Mouse (Mus musculus): Measurements from ENCODE around the gene Ttc23l.
A peak's percentile ranks its signal among the peaks of the same experiment; 100 is the strongest.
"Not testable (repeated sequence)": the region's sequence is repeated elsewhere in the genome, so short reads cannot be mapped to it uniquely, and the experiment has no call there.

Ttc23l gene

DNA sequence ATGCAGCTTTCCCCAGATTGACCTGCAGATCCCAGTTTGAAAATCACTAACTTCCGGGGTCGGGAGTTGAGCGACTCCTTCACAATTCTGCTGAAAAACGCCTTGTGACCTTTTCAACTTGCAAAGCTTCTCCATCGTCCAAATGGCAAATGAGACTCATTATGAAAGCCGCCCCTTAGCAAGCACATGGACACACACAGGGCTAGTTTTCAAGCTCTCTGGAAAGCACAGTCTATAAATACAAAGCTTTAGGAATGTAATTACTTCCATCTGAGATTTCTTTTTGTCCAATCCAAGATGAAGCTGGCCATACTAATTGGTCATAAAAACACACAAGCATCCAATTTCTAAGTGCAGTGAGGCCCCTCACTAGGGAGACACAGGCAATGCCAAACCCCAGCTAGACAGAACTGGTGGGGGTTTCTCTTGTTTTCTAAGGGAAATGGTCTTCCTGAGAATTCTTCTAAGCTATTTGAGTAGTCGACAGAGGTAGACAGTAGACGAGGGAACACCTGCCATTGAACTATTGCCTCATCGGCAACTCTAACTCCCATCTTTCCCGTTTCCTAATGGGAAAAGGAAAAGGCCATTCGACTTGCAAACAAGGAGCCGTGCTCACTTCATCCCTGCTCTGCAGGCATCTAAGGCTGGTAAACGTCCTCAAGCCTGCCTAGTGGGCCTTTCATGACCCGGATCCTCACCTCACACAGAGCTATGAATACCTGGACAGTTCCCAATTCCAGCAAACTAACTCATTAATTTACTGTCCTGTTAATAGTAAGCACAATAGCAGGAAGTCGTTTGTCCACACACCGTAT, 18.0 kb downstream of the Ttc23l start:
- Histone ChIP-seq H3K36me3 (ENCODE audit: insufficient read depth, low read length) (no peaks in the 10 kb centered on the region), H3K27me3 (ENCODE audit: insufficient read depth, low read length) (no peaks in the 10 kb centered on the region), H3K9me3 (ENCODE audit: low read length) (no peaks in the 10 kb centered on the region), H3K4me3 (replicated peaks; ENCODE audit: low read length) (no peak overlapping the region), H3K4me1 (replicated peaks; ENCODE audit: low read depth, low read length) (no peaks in the 10 kb centered on the region)
- TF ChIP-seq CTCF (conservative IDR thresholded peaks at IDR 0.05; ENCODE audit: low read length) (no peak), POU5F1 (IDR thresholded peaks at IDR 0.05; ENCODE audit: borderline replicate concordance, low read length) (no peak), NANOG (IDR thresholded peaks at IDR 0.05; ENCODE audit: borderline replicate concordance, low read length) (no peak)

- Histone ChIP-seq H3K4me3 (replicated peaks; ENCODE audit: low read length) (no peak overlapping the region), H3K9me3 (ENCODE audit: low read length) (no peaks in the 10 kb centered on the region), H3K27me3 (ENCODE audit: insufficient read depth, low read length) (no peaks in the 10 kb centered on the region), H3K4me1 (replicated peaks; ENCODE audit: low read depth, low read length) (no peaks in the 10 kb centered on the region), H3K36me3 (ENCODE audit: insufficient read depth, low read length) (no peaks in the 10 kb centered on the region)
- TF ChIP-seq POU5F1 (IDR thresholded peaks at IDR 0.05; ENCODE audit: borderline replicate concordance, low read length) = no peak
- TF ChIP-seq CTCF (conservative IDR thresholded peaks at IDR 0.05; ENCODE audit: low read length) = no peak
- TF ChIP-seq NANOG (IDR thresholded peaks at IDR 0.05; ENCODE audit: borderline replicate concordance, low read length) = no peak
Measured at GRCm38 (mm10) chr15:10535969-10536368, 22.5 kb downstream of the Ttc23l start.

- Histone ChIP-seq H3K36me3 (ENCODE audit: insufficient read depth, low read length) (no peaks in the 10 kb centered on the region), H3K4me1 (replicated peaks; ENCODE audit: low read depth, low read length) (no peaks in the 10 kb centered on the region), H3K4me3 (replicated peaks; ENCODE audit: low read length) (no peak overlapping the region), H3K27me3 (ENCODE audit: insufficient read depth, low read length) (no peaks in the 10 kb centered on the region), H3K9me3 (ENCODE audit: low read length) (no peaks in the 10 kb centered on the region)
- TF ChIP-seq CTCF (conservative IDR thresholded peaks at IDR 0.05; ENCODE audit: low read length) (no peak), POU5F1 (IDR thresholded peaks at IDR 0.05; ENCODE audit: borderline replicate concordance, low read length) (no peak), NANOG (IDR thresholded peaks at IDR 0.05; ENCODE audit: borderline replicate concordance, low read length) (no peak)
Measured at GRCm38 (mm10) chr15:10534591-10534990, 23.9 kb downstream of the Ttc23l start.

- H3K9me3 ChIP-seq (ENCODE audit: low read length); H3K4me3 ChIP-seq (replicated peaks; ENCODE audit: low read length); H3K27me3 ChIP-seq (ENCODE audit: insufficient read depth, low read length); H3K36me3 ChIP-seq (ENCODE audit: insufficient read depth, low read length); H3K4me1 ChIP-seq (replicated peaks; ENCODE audit: low read depth, low read length): not testable (repeated sequence)
Measured at GRCm38 (mm10) chr15:10533361-10533760, 25.1 kb downstream of the Ttc23l start.

DNA sequence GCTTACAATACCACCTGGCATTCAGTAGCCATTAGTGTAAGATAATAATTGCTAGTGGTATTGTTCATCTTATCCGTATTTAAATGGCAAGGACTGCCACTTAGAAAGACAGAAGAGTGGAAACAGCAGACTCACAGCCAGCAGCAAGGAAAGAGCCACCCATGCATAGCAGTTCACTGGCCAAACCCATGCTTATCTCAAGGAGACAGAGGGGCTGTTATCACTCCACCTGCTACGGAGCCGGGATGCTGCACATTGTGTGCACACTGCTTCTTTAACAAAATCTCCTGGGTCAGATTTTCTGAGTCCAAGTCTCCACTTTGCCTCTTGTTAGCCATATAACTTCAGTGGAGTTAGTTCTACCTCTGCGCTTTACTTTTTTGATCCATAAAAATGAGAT, 27.1 kb downstream of the Ttc23l start:
- no peaks in the 10 kb centered on the region for H3K9me3 ChIP-seq (ENCODE audit: low read length)
- H3K4me3 ChIP-seq (replicated peaks; ENCODE audit: low read length) = no peak overlapping the region
- H3K27me3 ChIP-seq (ENCODE audit: insufficient read depth, low read length) = no peaks in the 10 kb centered on the region
- H3K4me1 ChIP-seq (replicated peaks; ENCODE audit: low read depth, low read length) = no peaks in the 10 kb centered on the region
- TF ChIP-seq CTCF (conservative IDR thresholded peaks at IDR 0.05; ENCODE audit: low read length) (no peak), NANOG (IDR thresholded peaks at IDR 0.05; ENCODE audit: borderline replicate concordance, low read length) (no peak), POU5F1 (IDR thresholded peaks at IDR 0.05; ENCODE audit: borderline replicate concordance, low read length) (no peak)
- no peaks in the 10 kb centered on the region for H3K36me3 ChIP-seq (ENCODE audit: insufficient read depth, low read length)

GRCm38 (mm10) chr15:10525896-10526295, 32.6 kb downstream of the Ttc23l start:
- Histone ChIP-seq H3K4me3 (replicated peaks; ENCODE audit: low read length) (no peak overlapping the region), H3K9me3 (ENCODE audit: low read length) (no peaks in the 10 kb centered on the region), H3K27me3 (ENCODE audit: insufficient read depth, low read length) (no peaks in the 10 kb centered on the region), H3K36me3 (ENCODE audit: insufficient read depth, low read length) (no peaks in the 10 kb centered on the region), H3K4me1 (replicated peaks; ENCODE audit: low read depth, low read length) (no peaks in the 10 kb centered on the region)
- TF ChIP-seq CTCF (conservative IDR thresholded peaks at IDR 0.05; ENCODE audit: low read length) (no peak), NANOG (IDR thresholded peaks at IDR 0.05; ENCODE audit: borderline replicate concordance, low read length) (no peak), POU5F1 (IDR thresholded peaks at IDR 0.05; ENCODE audit: borderline replicate concordance, low read length) (no peak)

GRCm38 (mm10) chr15:10515166-10515565, 43.3 kb downstream of the Ttc23l start:
- peak; percentile 24; the same call in 1 of the 2 replicates for TF ChIP-seq NANOG (IDR thresholded peaks at IDR 0.05; ENCODE audit: borderline replicate concordance, low read length)
- no peak for TF ChIP-seq CTCF (conservative IDR thresholded peaks at IDR 0.05; ENCODE audit: low read length)
- no peak for TF ChIP-seq POU5F1 (IDR thresholded peaks at IDR 0.05; ENCODE audit: borderline replicate concordance, low read length)
- Histone ChIP-seq H3K4me1 (replicated peaks; ENCODE audit: low read depth, low read length) (0 out of 2 replicates have a peak, but pooled peaks cover 4% of the 10 kb centered on the region), H3K36me3 (ENCODE audit: insufficient read depth, low read length) (no peaks in the 10 kb centered on the region), H3K27me3 (ENCODE audit: insufficient read depth, low read length) (no peaks in the 10 kb centered on the region), H3K9me3 (ENCODE audit: low read length) (peaks cover 26% of the 10 kb centered on the region), H3K4me3 (replicated peaks; ENCODE audit: low read length) (no peak overlapping the region)

DNA sequence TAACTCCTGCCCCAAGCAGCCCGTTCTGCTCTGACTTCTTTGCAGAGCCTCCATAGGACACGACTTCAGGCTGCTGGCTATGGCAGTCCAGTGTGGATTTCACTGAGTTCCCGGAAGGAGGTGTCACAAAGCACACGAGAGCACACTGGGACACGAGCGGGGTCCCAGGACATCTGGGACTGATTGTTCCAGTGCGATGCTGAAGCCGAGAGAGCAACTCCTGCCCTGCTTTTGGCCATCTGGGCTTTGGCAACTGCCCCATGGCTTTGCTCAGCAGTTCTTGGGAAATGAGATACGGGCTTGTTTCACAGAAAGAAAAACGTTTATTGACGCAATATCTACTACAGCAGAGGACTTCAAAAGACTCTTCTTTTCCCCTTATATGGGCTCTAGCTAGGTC, 52.4 kb downstream of the Ttc23l start:
- no peaks in the 10 kb centered on the region for H3K27me3 ChIP-seq (ENCODE audit: insufficient read depth, low read length)
- peaks cover 10% of the 10 kb centered on the region for H3K9me3 ChIP-seq (ENCODE audit: low read length)
- no peaks in the 10 kb centered on the region for H3K36me3 ChIP-seq (ENCODE audit: insufficient read depth, low read length)
- H3K4me1 ChIP-seq (replicated peaks; ENCODE audit: low read depth, low read length) = no peaks in the 10 kb centered on the region
- H3K4me3 ChIP-seq (replicated peaks; ENCODE audit: low read length) = no peak overlapping the region
- no peak for TF ChIP-seq NANOG (IDR thresholded peaks at IDR 0.05; ENCODE audit: borderline replicate concordance, low read length)
- TF ChIP-seq POU5F1 (IDR thresholded peaks at IDR 0.05; ENCODE audit: borderline replicate concordance, low read length) = no peak
- no peak for TF ChIP-seq CTCF (conservative IDR thresholded peaks at IDR 0.05; ENCODE audit: low read length)

All from E14TG2a.4 (cell line).